Mouse (Mus musculus) T-cell, adult 66 days (primary cell): Measurements from ENCODE around the gene Olfr1183. TPM values are rescaled to one million over a fixed set of nuclear protein-coding genes. Genes with fewer than 3 reads are reported as not detected.

ENCODE experiments used
- total RNA-seq, 2 experiments: library from RNA; stranded (reverse); gene quantifications; 3 replicates in 1 of 2; 4 replicates in 1 of 2; pipeline ENCODE4 v1.2.4; 2023

Olfr1183 gene
- total RNA-seq, result not detected

GRCm38 (mm10) chr2:88454567-88454966 lies at the start of gene Olfr1183:
Olfr1183 (plus strand) TSS chr2:88454867.

GRCm38 (mm10) chr2:88406353-88406752 lies 48.3 kb upstream of the Olfr1183 start, which contains the start of gene Olfr1179:
Olfr1179 (minus strand) TSS chr2:88406453.

GRCm38 (mm10) chr2:88419051-88419450 lies 35.6 kb upstream of the Olfr1183 start, which contains the start of gene Olfr1180:
Olfr1180 (minus strand) TSS chr2:88419151.

GRCm38 (mm10) chr2:88426071-88426470 lies 28.6 kb upstream of the Olfr1183 start, which contains the start of gene Olfr1181:
Olfr1181 (minus strand) TSS chr2:88426171.

GRCm38 (mm10) chr2:88449031-88449430 lies 5.6 kb upstream of the Olfr1183 start, which contains the start of gene Gm13757:
Gm13757 (minus strand) TSS chr2:88449131.

GRCm38 (mm10) chr2:88483298-88483697 lies 28.6 kb downstream of the Olfr1183 start, which contains the start of gene Olfr1184:
Olfr1184 (plus strand) TSS chr2:88483598.

GRCm38 (mm10) chr2:88493020-88493419 lies 38.4 kb downstream of the Olfr1183 start, which contains the start of gene Olfr1185-ps1:
Olfr1185-ps1 (plus strand) TSS chr2:88493320.

GRCm38 (mm10) chr2:88518251-88518650 lies 63.6 kb downstream of the Olfr1183 start, which contains the start of gene Olfr1186:
Olfr1186 (plus strand) TSS chr2:88518551.

Other genes starting within 250 kb of the Olfr1183 start
- not detected for gene Olfr1170, start 226.5 kb upstream of the Olfr1183 start, total RNA-seq
- gene Olfr1173, start 175.0 kb upstream of the Olfr1183 start, total RNA-seq, result not detected
- gene Olfr1174-ps, start 139.7 kb upstream of the Olfr1183 start, total RNA-seq, result not detected
- gene Olfr1175-ps, start 127.7 kb upstream of the Olfr1183 start, total RNA-seq, result not detected
- gene Olfr1176, start 118.1 kb upstream of the Olfr1183 start, total RNA-seq, result not detected
- gene Olfr1177-ps, start 108.4 kb upstream of the Olfr1183 start, total RNA-seq, result not detected
- not detected for gene Olfr1178, start 67.8 kb upstream of the Olfr1183 start, total RNA-seq
- not detected for gene Olfr1179, start 48.4 kb upstream of the Olfr1183 start, total RNA-seq
- not detected for gene Olfr1180, start 35.7 kb upstream of the Olfr1183 start, total RNA-seq
- gene Olfr1181, start 28.7 kb upstream of the Olfr1183 start, total RNA-seq, result not detected
- not detected for gene Gm13757, start 5.7 kb upstream of the Olfr1183 start, total RNA-seq
- not detected for gene Olfr1184, start 28.7 kb downstream of the Olfr1183 start, total RNA-seq
- gene Olfr1185-ps1, start 38.5 kb downstream of the Olfr1183 start, total RNA-seq, result not detected
- not detected for gene Olfr1186, start 63.7 kb downstream of the Olfr1183 start, total RNA-seq
- gene Olfr1188, start 102.1 kb downstream of the Olfr1183 start, total RNA-seq, result not detected
- not detected for gene Olfr1189, start 131.6 kb downstream of the Olfr1183 start, total RNA-seq
- under 1 TPM in 1 of 2 experiments, not detected in 1; 0.17 TPM for gene Olfr1191-ps1, start 185.7 kb downstream of the Olfr1183 start, total RNA-seq
- not detected for gene Olfr1192-ps1, start 193.6 kb downstream of the Olfr1183 start, total RNA-seq
- not detected for gene Olfr1193, start 220.8 kb downstream of the Olfr1183 start, total RNA-seq
- not detected for gene Olfr1195, start 234.3 kb downstream of the Olfr1183 start, total RNA-seq
- not detected for gene Olfr1196, start 249.7 kb downstream of the Olfr1183 start, total RNA-seq